Mouse (Mus musculus) forebrain, embryonic 15.5 days (tissue): ENCODE results near the gene Dyrk1a. TPM values are rescaled to one million over a fixed set of nuclear protein-coding genes. Genes with fewer than 3 reads are reported as not detected.
"Not testable (repeated sequence)": the region's sequence is repeated elsewhere in the genome, so short reads cannot be mapped to it uniquely, and the experiment has no call there.

Experiments used
- ATAC-seq: fragments of 200-750 bp; cut with Nextera tagmentation; replicated peaks from 2 replicates; pipeline ENCODE4 v1.8.0; 2017; ENCODE audit warnings: mild to moderate bottlenecking, moderate TSS enrichment, moderate library complexity
- H3K27ac ChIP-seq: fragments of 300-500 bp; sonication (generic); replicated peaks from 2 replicates; pipeline ENCODE4 v1.5.1; 2015; ENCODE audit warnings: mild to moderate bottlenecking, inconsistent platforms
- H3K27me3 ChIP-seq: fragments of 300-500 bp; sonication (generic); 2 replicates; pipeline ENCODE4 v1.6.1; 2015; ENCODE audit warnings: inconsistent platforms
- H3K36me3 ChIP-seq: fragments of 300-500 bp; sonication (generic); 2 replicates; pipeline ENCODE4 v1.6.1; 2015; ENCODE audit warnings: mild to moderate bottlenecking, inconsistent platforms
- H3K4me1 ChIP-seq: fragments of 300-500 bp; sonication (generic); 2 replicates; pipeline ENCODE4 v1.6.1; 2015; ENCODE audit warnings: inconsistent platforms
- H3K4me2 ChIP-seq: fragments of 300-500 bp; sonication (generic); replicated peaks from 2 replicates; pipeline ENCODE4 v1.6.1; 2015; ENCODE audit warnings: mild to moderate bottlenecking, inconsistent platforms
- H3K4me3 ChIP-seq: fragments of 300-500 bp; sonication (generic); 2 replicates; pipeline ENCODE4 v1.5.1; 2015; ENCODE audit warnings: mild to moderate bottlenecking, inconsistent platforms
- H3K9ac ChIP-seq: fragments of 300-500 bp; sonication (generic); replicated peaks from 2 replicates; pipeline ENCODE4 v1.6.1; 2015; ENCODE audit warnings: mild to moderate bottlenecking, inconsistent platforms
- H3K9me3 ChIP-seq: fragments of 300-500 bp; sonication (generic); 2 replicates; pipeline ENCODE4 v1.6.1; 2016; ENCODE audit warnings: inconsistent platforms
- WGBS: fragments of 180-500 bp; shearing (Covaris S2); methylation state at CpG from one replicate; pipeline ENCODE4 v1.1.7; 2015; ENCODE audit warnings: mixed read lengths; 5-methylcytosine and 5-hydroxymethylcytosine counted together
- polyA plus RNA-seq: library from polyadenylated mRNA; unstranded; fragments of >200 nt; fragmentation: Nextera tagmentation; extraction: Ambion mirVana; gene quantifications from 2 replicates; pipeline ENCODE4 v1.2.1, GENCODE M21; 2015

Gene Dyrk1a
- polyA plus RNA-seq, 1 experiment from 2014 or later, result 12.8 TPM

- H3K27me3 ChIP-seq, result no peaks in the 10 kb centered on the region
- H3K4me2 ChIP-seq, result no peak overlapping the region
- peaks cover 8% of the 10 kb centered on the region for H3K36me3 ChIP-seq
- H3K9ac ChIP-seq, result no peak overlapping the region
- no peak for ATAC-seq
- H3K4me1 ChIP-seq, result peaks cover 28% of the 10 kb centered on the region
- no peak overlapping the region for H3K27ac ChIP-seq
- H3K9me3 ChIP-seq, result no peaks in the 10 kb centered on the region
- H3K4me3 ChIP-seq, result no peak overlapping the region
- WGBS, result 80% methylated on average over 7 of the region's 7 CpGs
Measured at GRCm38 (mm10) chr16:94656891-94657290, 87.1 kb downstream of the Dyrk1a start.

GRCm38 (mm10) chr16:94659394-94659793, 89.6 kb downstream of the Dyrk1a start:
- WGBS, result 93% methylated on average over 7 of the region's 7 CpGs
- no peaks in the 10 kb centered on the region for H3K9me3 ChIP-seq
- H3K36me3 ChIP-seq, result peaks cover 8% of the 10 kb centered on the region
- H3K4me3 ChIP-seq, result no peak overlapping the region
- H3K4me2 ChIP-seq, result no peak overlapping the region
- peaks cover 17% of the 10 kb centered on the region for H3K4me1 ChIP-seq
- no peak overlapping the region for H3K27ac ChIP-seq
- H3K27me3 ChIP-seq, result no peaks in the 10 kb centered on the region
- no peak overlapping the region for H3K9ac ChIP-seq
- ATAC-seq, result no peak

- H3K36me3 ChIP-seq, result peaks cover 8% of the 10 kb centered on the region
- peaks cover 14% of the 10 kb centered on the region for H3K4me1 ChIP-seq
- no peaks in the 10 kb centered on the region for H3K27me3 ChIP-seq
- H3K9me3 ChIP-seq, result no peaks in the 10 kb centered on the region
- H3K9ac ChIP-seq, result no peak overlapping the region
- H3K4me3 ChIP-seq, result no peak overlapping the region
- ATAC-seq, result no peak
- H3K27ac ChIP-seq, result no peak overlapping the region
- H3K4me2 ChIP-seq, result no peak overlapping the region
- WGBS, result 91% methylated on average over 8 of the region's 8 CpGs
Measured at GRCm38 (mm10) chr16:94660221-94660620, 90.4 kb downstream of the Dyrk1a start.

- Histone ChIP-seq H3K36me3 (peaks cover 43% of the 10 kb centered on the region), H3K27me3 (no peaks in the 10 kb centered on the region), H3K4me2 (no peak overlapping the region), H3K27ac (no peak overlapping the region), H3K4me3 (no peak overlapping the region), H3K9ac (no peak overlapping the region), H3K9me3 (no peaks in the 10 kb centered on the region), H3K4me1 (no peaks in the 10 kb centered on the region)
- 90% methylated on average over 4 of the region's 4 CpGs for WGBS
- no peak for ATAC-seq
Measured at GRCm38 (mm10) chr16:94667557-94667956, 97.7 kb downstream of the Dyrk1a start.

GRCm38 (mm10) chr16:94671313-94671712, 101.5 kb downstream of the Dyrk1a start:
- Histone ChIP-seq H3K4me1 (no peaks in the 10 kb centered on the region), H3K36me3 (peaks cover 48% of the 10 kb centered on the region), H3K4me3 (no peak overlapping the region), H3K27ac (no peak overlapping the region), H3K9me3 (no peaks in the 10 kb centered on the region), H3K4me2 (no peak overlapping the region), H3K27me3 (no peaks in the 10 kb centered on the region), H3K9ac (no peak overlapping the region)
- ATAC-seq, result no peak
- 90% methylated on average over 9 of the region's 9 CpGs for WGBS

GRCm38 (mm10) chr16:94680924-94681323, 111.1 kb downstream of the Dyrk1a start:
- H3K4me1 ChIP-seq, result no peaks in the 10 kb centered on the region
- WGBS, result 39% methylated on average over 4 of the region's 4 CpGs
- H3K27ac ChIP-seq, result no peak overlapping the region
- no peak for ATAC-seq
- no peak overlapping the region for H3K4me3 ChIP-seq
- H3K36me3 ChIP-seq, result peaks cover 19% of the 10 kb centered on the region
- H3K9ac ChIP-seq, result no peak overlapping the region
- no peak overlapping the region for H3K4me2 ChIP-seq
- no peaks in the 10 kb centered on the region for H3K9me3 ChIP-seq
- no peaks in the 10 kb centered on the region for H3K27me3 ChIP-seq

GRCm38 (mm10) chr16:94681760-94682159, 112.0 kb downstream of the Dyrk1a start:
- 97% methylated on average over 4 of the region's 4 CpGs for WGBS
- no peak overlapping the region for H3K4me2 ChIP-seq
- H3K9ac ChIP-seq, result no peak overlapping the region
- no peak overlapping the region for H3K27ac ChIP-seq
- no peak overlapping the region for H3K4me3 ChIP-seq
- no peaks in the 10 kb centered on the region for H3K27me3 ChIP-seq
- H3K4me1 ChIP-seq, result no peaks in the 10 kb centered on the region
- ATAC-seq, result no peak
- H3K9me3 ChIP-seq, result no peaks in the 10 kb centered on the region
- peaks cover 28% of the 10 kb centered on the region for H3K36me3 ChIP-seq

- H3K9me3 ChIP-seq, result no peaks in the 10 kb centered on the region
- 74% methylated on average over 4 of the region's 4 CpGs for WGBS
- H3K36me3 ChIP-seq, result peaks cover 39% of the 10 kb centered on the region
Measured at GRCm38 (mm10) chr16:94683960-94684359, 114.2 kb downstream of the Dyrk1a start.

GRCm38 (mm10) chr16:94693687-94694305, 124.0 kb downstream of the Dyrk1a start:
- 82% methylated on average over 4 of the region's 4 CpGs for WGBS
- Histone ChIP-seq H3K9ac (no peak overlapping the region), H3K4me1 (0 out of 2 replicates have a peak, but pooled peaks cover 2% of the 10 kb centered on the region), H3K4me2 (no peak overlapping the region), H3K27ac (no peak overlapping the region), H3K4me3 (no peak overlapping the region), H3K9me3 (no peaks in the 10 kb centered on the region), H3K27me3 (no peaks in the 10 kb centered on the region), H3K36me3 (peaks cover 46% of the 10 kb centered on the region)
- no peak for ATAC-seq

More at GRCm38 (mm10) chr16:94683960-94684359, 114.2 kb downstream of the Dyrk1a start:
- Histone ChIP-seq H3K4me1 (no peaks in the 10 kb centered on the region), H3K4me3 (no peak overlapping the region), H3K4me2 (no peak overlapping the region), H3K27ac (no peak overlapping the region), H3K9ac (no peak overlapping the region), H3K27me3 (no peaks in the 10 kb centered on the region)
- no peak for ATAC-seq

- Histone ChIP-seq H3K9ac (no peak overlapping the region), H3K4me1 (0 out of 2 replicates have a peak, but pooled peaks cover 2% of the 10 kb centered on the region), H3K36me3 (peaks cover 15% of the 10 kb centered on the region), H3K4me3 (no peak overlapping the region), H3K27me3 (no peaks in the 10 kb centered on the region), H3K4me2 (no peak overlapping the region), H3K27ac (no peak overlapping the region), H3K9me3 (no peaks in the 10 kb centered on the region)
- ATAC-seq, result no peak
- 90% methylated on average over 5 of the region's 5 CpGs for WGBS
Measured at GRCm38 (mm10) chr16:94697553-94697952, 127.7 kb downstream of the Dyrk1a start.

- not testable (repeated sequence) for ATAC-seq, H3K9me3 ChIP-seq, H3K4me2 ChIP-seq, H3K27me3 ChIP-seq, H3K4me3 ChIP-seq, H3K9ac ChIP-seq, H3K27ac ChIP-seq, H3K4me1 ChIP-seq
- H3K36me3 ChIP-seq, result peaks cover 11% of the 10 kb centered on the region
- WGBS, result 93% methylated on average over 1 of the region's 1 CpGs
Measured at GRCm38 (mm10) chr16:94698234-94698633, 128.4 kb downstream of the Dyrk1a start.

- Histone ChIP-seq H3K4me1 (no peaks in the 10 kb centered on the region), H3K9ac (no peak overlapping the region), H3K27ac (no peak overlapping the region), H3K4me2 (no peak overlapping the region), H3K36me3 (no peaks in the 10 kb centered on the region), H3K4me3 (no peak overlapping the region), H3K27me3 (no peaks in the 10 kb centered on the region), H3K9me3 (no peaks in the 10 kb centered on the region)
- WGBS, result 92% methylated on average over 4 of the region's 4 CpGs
- ATAC-seq, result no peak
Measured at GRCm38 (mm10) chr16:94701141-94701540, 131.3 kb downstream of the Dyrk1a start.

- no peaks in the 10 kb centered on the region for H3K27me3 ChIP-seq
- no peak overlapping the region for H3K27ac ChIP-seq
- no peak overlapping the region for H3K4me3 ChIP-seq
- H3K4me2 ChIP-seq, result no peak overlapping the region
- no peak overlapping the region for H3K9ac ChIP-seq
- ATAC-seq, result no peak
- no peaks in the 10 kb centered on the region for H3K9me3 ChIP-seq
- WGBS, result 93% methylated on average over 4 of the region's 4 CpGs
- H3K36me3 ChIP-seq, result no peaks in the 10 kb centered on the region
- no peaks in the 10 kb centered on the region for H3K4me1 ChIP-seq
Measured at GRCm38 (mm10) chr16:94701971-94702370, 132.2 kb downstream of the Dyrk1a start.
